Mouse (Mus musculus) intestine, embryonic 14.5 days (tissue): ENCODE data around the gene Mrpl18. TPM values are rescaled to one million over a fixed set of nuclear protein-coding genes. Genes with fewer than 3 reads are reported as not detected.
A peak's percentile ranks its signal among the peaks of the same experiment; 100 is the strongest.

Experiments used
- ATAC-seq: fragments of 200-750 bp; cut with Nextera tagmentation; replicated peaks from 2 replicates; pipeline ENCODE4 v1.8.0; 2017; ENCODE audit warnings: low read depth, moderate number of reproducible peaks, moderate TSS enrichment, moderate library complexity; ENCODE audit not compliant: low FRiP score, low TSS enrichment
- DNase-seq: peaks from one replicate; pipeline ENCODE4 v3.0.0-alpha.2; 2018; ENCODE audit warnings: low spot score
- H3K27ac ChIP-seq: fragments of 300-500 bp; sonication (generic); 2 replicates; pipeline ENCODE4 v1.5.1; 2014; ENCODE audit warnings: low read depth, mild to moderate bottlenecking, control low read depth
- H3K27me3 ChIP-seq: fragments of 300-500 bp; sonication (generic); replicated peaks from 2 replicates; pipeline ENCODE4 v1.6.1; 2014; ENCODE audit warnings: low read length, control low read depth; ENCODE audit not compliant: control insufficient read depth, insufficient read depth
- H3K36me3 ChIP-seq: fragments of 300-500 bp; sonication (generic); 2 replicates; pipeline ENCODE4 v1.6.1; 2014; ENCODE audit warnings: low read length, control low read depth; ENCODE audit not compliant: control insufficient read depth, insufficient read depth
- H3K4me1 ChIP-seq: fragments of 300-500 bp; sonication (generic); replicated peaks from 2 replicates; pipeline ENCODE4 v1.6.1; 2014; ENCODE audit warnings: low read length, control low read depth, mixed read lengths; ENCODE audit not compliant: control insufficient read depth, insufficient read depth
- H3K4me2 ChIP-seq: fragments of 300-500 bp; sonication (generic); 2 replicates; pipeline ENCODE4 v1.6.1; 2014; ENCODE audit warnings: low read length
- H3K4me3 ChIP-seq: fragments of 300-500 bp; sonication (generic); 2 replicates; pipeline ENCODE4 v1.5.1; 2014; ENCODE audit warnings: low read depth, low read length, control low read depth, mixed read lengths
- H3K9ac ChIP-seq: fragments of 300-500 bp; sonication (generic); 2 replicates; pipeline ENCODE4 v1.6.1; 2014; ENCODE audit warnings: mild to moderate bottlenecking, low read length
- H3K9me3 ChIP-seq: fragments of 300-500 bp; sonication (generic); 2 replicates; pipeline ENCODE4 v1.6.1; 2016; ENCODE audit warnings: low read length, control low read depth; ENCODE audit not compliant: control insufficient read depth
- WGBS: fragments of 180-500 bp; shearing (Covaris S2); extraction: QIAGEN DNeasy Blood & Tissue Kit; methylation state at CpG from one replicate; pipeline ENCODE4 v1.1.7; 2014; 5-methylcytosine and 5-hydroxymethylcytosine counted together
- polyA plus RNA-seq: library from polyadenylated mRNA; unstranded; fragments of >200 nt; fragmentation: Nextera tagmentation; extraction: Ambion mirVana; gene quantifications from 2 replicates; pipeline ENCODE4 v1.2.1, GENCODE M21; 2014

Mrpl18 gene
- polyA plus RNA-seq, 1 experiment from 2014 or later, result 168 TPM

DNA sequence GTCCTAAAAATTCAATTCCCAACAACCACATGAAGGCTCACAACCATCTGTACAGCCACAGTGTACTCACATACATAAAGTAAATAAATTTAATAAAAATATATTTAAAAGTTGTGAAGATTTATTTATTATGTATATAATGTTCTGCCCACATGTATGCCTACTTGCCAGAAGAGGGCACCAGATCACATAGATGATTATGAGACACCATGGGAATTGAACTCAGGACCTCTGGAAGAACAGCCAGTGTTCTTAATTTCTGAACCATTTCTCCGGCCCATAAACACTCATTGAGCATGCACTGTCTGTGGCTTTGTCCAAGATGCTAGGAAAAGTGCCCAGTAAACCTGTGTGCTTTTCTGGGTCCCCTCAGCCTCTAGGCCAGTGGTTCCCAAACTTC is 34.9 kb downstream of the Mrpl18 start:
- WGBS, result 88% methylated on average over 1 of the region's 1 CpGs
- Histone ChIP-seq H3K9ac (no peak overlapping the region), H3K9me3 (no peaks in the 10 kb centered on the region), H3K4me1 (no peaks in the 10 kb centered on the region), H3K27me3 (no peaks in the 10 kb centered on the region), H3K27ac (no peak overlapping the region), H3K36me3 (no peaks in the 10 kb centered on the region), H3K4me3 (no peak overlapping the region), H3K4me2 (no peak overlapping the region)
- no peak for DNase-seq
- ATAC-seq, result no peak

DNA sequence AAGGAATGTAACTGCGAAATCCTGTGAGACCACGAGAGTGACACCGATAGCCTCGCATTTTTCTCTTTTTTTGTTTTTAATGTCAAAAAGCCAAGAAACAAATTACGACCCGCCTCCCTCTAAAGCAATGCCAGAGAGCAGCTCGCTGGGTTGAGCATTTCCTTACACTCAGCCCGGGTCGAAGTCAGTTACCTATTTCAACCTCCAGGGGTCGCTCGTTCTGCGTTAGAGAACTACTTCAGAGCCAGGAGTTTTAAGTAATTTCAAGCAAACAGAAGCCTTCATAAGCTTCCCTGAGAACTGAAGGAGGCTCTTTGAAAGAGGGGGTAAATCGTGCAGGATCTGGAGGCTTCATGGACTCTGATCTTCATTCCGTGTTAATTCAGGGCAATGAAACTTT is 36.0 kb downstream of the Mrpl18 start:
- peak overlapping the region; percentile 45 for H3K4me2 ChIP-seq
- DNase-seq, result peak; percentile 89
- H3K9ac ChIP-seq, result no peak overlapping the region
- H3K36me3 ChIP-seq, result no peaks in the 10 kb centered on the region
- peak; percentile 65 for ATAC-seq
- no peak overlapping the region for H3K4me3 ChIP-seq
- H3K9me3 ChIP-seq, result no peaks in the 10 kb centered on the region
- no peaks in the 10 kb centered on the region for H3K4me1 ChIP-seq
- no peak overlapping the region for H3K27ac ChIP-seq
- WGBS, result 3% methylated on average over 14 of the region's 14 CpGs
- no peaks in the 10 kb centered on the region for H3K27me3 ChIP-seq

- Histone ChIP-seq H3K4me1 (no peaks in the 10 kb centered on the region), H3K27me3 (no peaks in the 10 kb centered on the region), H3K9me3 (no peaks in the 10 kb centered on the region), H3K4me2 (no peak within 1 kb of the TSS), H3K4me3 (no peak within 1 kb of the TSS), H3K9ac (no peak within 1 kb of the TSS), H3K36me3 (no peaks in the 10 kb centered on the region), H3K27ac (no peak within 1 kb of the TSS)
- no peak for ATAC-seq
- WGBS, result 84% methylated on average over 5 of the region's 5 CpGs
- no peak for DNase-seq
Observed at GRCm38 (mm10) chr17:12875734-12876133, 40.4 kb downstream of the Mrpl18 start, which contains the start of gene Mrgprh. Gene Mrgprh, plus strand, starts transcription at chr17:12876034.

DNA sequence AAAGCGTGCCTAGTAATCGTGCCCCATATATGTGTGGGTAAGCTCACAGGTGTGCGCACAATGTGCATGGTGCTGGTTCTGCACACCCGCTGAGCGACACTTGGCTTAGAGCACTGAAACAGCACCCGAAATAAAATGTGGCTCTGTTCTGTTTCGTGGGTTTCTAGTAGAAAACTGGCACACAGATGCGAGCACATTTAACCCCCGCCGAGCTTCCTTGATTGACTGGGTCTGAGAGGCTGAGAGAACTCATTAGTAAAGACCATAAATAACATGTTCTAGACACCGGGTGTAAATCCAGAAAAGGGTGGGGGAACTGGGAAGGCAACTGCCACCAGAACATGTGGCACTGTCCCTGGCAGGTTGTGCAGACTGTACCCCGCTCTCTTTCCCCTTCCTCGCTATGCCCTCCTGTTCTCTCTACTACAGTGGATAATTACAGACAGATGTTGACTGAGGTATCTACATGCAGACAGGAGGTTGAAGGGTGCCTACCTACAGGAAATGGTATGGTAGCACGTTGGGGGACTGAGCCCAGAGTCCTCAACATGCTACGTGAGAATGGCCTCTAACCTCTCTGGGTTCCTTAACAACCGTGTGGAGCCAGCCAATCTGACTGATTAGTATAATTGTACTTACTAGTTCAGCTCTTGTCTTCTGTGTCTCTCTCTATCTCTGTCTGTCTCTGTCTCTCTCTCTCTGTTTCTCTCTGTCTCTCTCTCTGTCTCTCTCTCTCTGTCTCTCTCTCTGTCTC is 43.7 kb downstream of the Mrpl18 start:
- Histone ChIP-seq H3K27me3 (no peaks in the 10 kb centered on the region), H3K4me2 (no peak overlapping the region), H3K27ac (no peak overlapping the region), H3K4me3 (no peak overlapping the region), H3K36me3 (no peaks in the 10 kb centered on the region), H3K9ac (no peak overlapping the region), H3K4me1 (peaks cover 5% of the 10 kb centered on the region; the same call in 1 of the 2 replicates), H3K9me3 (no peaks in the 10 kb centered on the region)
- DNase-seq, result no peak
- ATAC-seq, result no peak
- 70% methylated on average over 16 of the region's 16 CpGs for WGBS

- Histone ChIP-seq H3K4me1 (peaks cover 5% of the 10 kb centered on the region; the same call in 1 of the 2 replicates), H3K9me3 (no peaks in the 10 kb centered on the region), H3K27me3 (no peaks in the 10 kb centered on the region), H3K27ac (no peak overlapping the region), H3K9ac (no peak overlapping the region), H3K4me3 (no peak overlapping the region), H3K4me2 (no peak overlapping the region), H3K36me3 (no peaks in the 10 kb centered on the region)
- 16% methylated on average over 4 of the region's 4 CpGs for WGBS
- DNase-seq, result no peak
- ATAC-seq, result no peak
Observed at GRCm38 (mm10) chr17:12868640-12869039, 47.5 kb downstream of the Mrpl18 start.

GRCm38 (mm10) chr17:12868043-12868442 is 48.1 kb downstream of the Mrpl18 start, which contains the start of gene Mas1:
Gene Mas1, minus strand, starts transcription at chr17:12868143.
- H3K27ac ChIP-seq, result no peak within 1 kb of the TSS
- no peak within 1 kb of the TSS for H3K9ac ChIP-seq
- DNase-seq, result no peak
- no peak within 1 kb of the TSS for H3K4me2 ChIP-seq
- 0 out of 2 replicates have a peak, but pooled peaks have one; percentile 25 for ATAC-seq
- H3K9me3 ChIP-seq, result no peaks in the 10 kb centered on the region
- H3K36me3 ChIP-seq, result no peaks in the 10 kb centered on the region
- no peak within 1 kb of the TSS for H3K4me3 ChIP-seq
- WGBS, result 11% methylated on average over 2 of the region's 2 CpGs
- no peaks in the 10 kb centered on the region for H3K27me3 ChIP-seq
- peaks cover 5% of the 10 kb centered on the region; the same call in 1 of the 2 replicates for H3K4me1 ChIP-seq

DNA sequence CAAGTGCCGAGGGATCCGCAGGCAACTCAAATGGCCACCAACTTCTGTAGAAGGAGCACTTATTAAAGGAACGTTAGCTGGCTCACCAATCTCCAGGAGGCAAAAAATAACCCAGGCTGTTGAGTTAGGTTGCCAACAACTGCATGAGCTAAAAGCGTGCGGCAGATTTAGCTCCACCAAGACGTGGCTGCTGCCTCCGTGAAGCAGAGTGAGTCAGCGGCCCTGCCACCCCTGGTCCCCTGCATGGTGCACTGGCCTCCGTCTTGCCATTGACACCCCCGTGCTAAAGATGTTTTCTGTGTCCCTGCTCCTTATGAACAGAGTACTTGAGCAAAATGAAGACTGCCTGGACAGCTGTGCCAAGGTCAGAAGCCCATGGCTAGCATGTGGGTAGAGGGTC is 49.3 kb downstream of the Mrpl18 start:
- H3K4me1 ChIP-seq, result peaks cover 5% of the 10 kb centered on the region; the same call in 1 of the 2 replicates
- no peak overlapping the region for H3K4me3 ChIP-seq
- 84% methylated on average over 10 of the region's 10 CpGs for WGBS
- H3K9ac ChIP-seq, result no peak overlapping the region
- H3K9me3 ChIP-seq, result no peaks in the 10 kb centered on the region
- H3K36me3 ChIP-seq, result no peaks in the 10 kb centered on the region
- ATAC-seq (no peak), DNase-seq (no peak)
- H3K4me2 ChIP-seq, result no peak overlapping the region
- H3K27me3 ChIP-seq, result no peaks in the 10 kb centered on the region
- H3K27ac ChIP-seq, result no peak overlapping the region

- Histone ChIP-seq H3K9me3 (no peaks in the 10 kb centered on the region), H3K27me3 (no peaks in the 10 kb centered on the region), H3K27ac (no peak overlapping the region), H3K4me1 (peaks cover 5% of the 10 kb centered on the region; the same call in 1 of the 2 replicates), H3K36me3 (no peaks in the 10 kb centered on the region), H3K9ac (no peak overlapping the region), H3K4me2 (no peak overlapping the region), H3K4me3 (no peak overlapping the region)
- ATAC-seq (no peak), DNase-seq (no peak)
- WGBS, result 69% methylated on average over 3 of the region's 3 CpGs
Observed at GRCm38 (mm10) chr17:12865407-12865806, 50.7 kb downstream of the Mrpl18 start.

DNA sequence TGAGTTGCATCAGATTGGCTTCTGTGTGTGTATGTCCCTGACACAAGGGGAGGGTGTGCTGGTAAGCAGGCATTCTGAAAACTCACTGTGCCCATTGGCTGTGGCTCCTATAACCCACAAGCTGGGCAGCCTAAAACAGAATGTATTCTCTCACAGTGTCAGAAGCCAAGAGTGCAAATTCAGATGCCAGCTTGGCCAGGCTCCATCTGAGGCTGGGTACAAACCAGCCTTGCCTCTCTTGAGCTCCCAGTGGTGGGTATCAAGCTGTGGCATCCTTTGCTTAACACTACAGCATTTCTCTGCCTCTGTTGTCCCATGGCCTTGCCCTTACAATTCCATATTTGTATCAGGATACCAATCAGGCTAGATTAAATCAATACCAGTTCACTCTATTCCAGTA is 52.0 kb downstream of the Mrpl18 start:
- Histone ChIP-seq H3K9me3 (no peaks in the 10 kb centered on the region), H3K4me1 (peaks cover 5% of the 10 kb centered on the region; the same call in 1 of the 2 replicates), H3K9ac (no peak overlapping the region), H3K27me3 (no peaks in the 10 kb centered on the region), H3K27ac (no peak overlapping the region), H3K36me3 (no peaks in the 10 kb centered on the region), H3K4me2 (no peak overlapping the region), H3K4me3 (no peak overlapping the region)
- no peak for DNase-seq
- ATAC-seq, result no peak
